Mouse (Mus musculus) brain, embryonic 14.5 days (tissue): ENCODE data around the gene Ajap1.

Experiments
- CTCF ChIP-seq: fragments of 200-500 bp; IDR thresholded peaks from 2 replicates; pipeline ENCODE4 v1.5.1; 2012; ENCODE audit warnings: inconsistent platforms, mild to moderate bottlenecking, moderate library complexity, borderline replicate concordance; ENCODE audit not compliant: insufficient read depth, insufficient read length; ENCODE audit errors: extremely low read depth
- POLR2A ChIP-seq: fragments of 200-500 bp; IDR thresholded peaks from 2 replicates; pipeline ENCODE4 v1.6.1; 2012; ENCODE audit warnings: mild to moderate bottlenecking, inconsistent platforms, borderline replicate concordance; ENCODE audit not compliant: poor library complexity, insufficient read depth, insufficient read length, severe bottlenecking; ENCODE audit errors: extremely low read depth

- TF ChIP-seq CTCF = no peak
- no peak for TF ChIP-seq POLR2A
Measured at GRCm38 (mm10) chr4:153360868-153361545, 121.6 kb downstream of the Ajap1 start.
